Mouse (Mus musculus): ENCODE results near the gene Plekhm3. TPM values are rescaled to one million over a fixed set of nuclear protein-coding genes. Genes with fewer than 3 reads are reported as not detected.
A peak's percentile ranks its signal among the peaks of the same experiment; 100 is the strongest.

The Plekhm3 gene
- polyA plus RNA-seq, 1 experiment from 2014 or later: 7.5 TPM

- Histone ChIP-seq H3K4me1 (peaks cover 19% of the 10 kb centered on the region), H3K27ac (no peak overlapping the region), H3K36me3 (ENCODE audit: poor library complexity, severe bottlenecking) (peaks cover 12% of the 10 kb centered on the region; the same call in 1 of the 2 replicates), H3K9ac (no peak overlapping the region), H3K4me2 (no peak overlapping the region), H3K27me3 (peaks cover 28% of the 10 kb centered on the region), H3K4me3 (no peak overlapping the region), H3K9me3 (replicated peaks) (no peaks in the 10 kb centered on the region)
- ATAC-seq: peak; percentile 58; the same call in 1 of the 2 replicates
- WGBS: 46% methylated on average over 9 of the region's 9 CpGs
These were observed 165.5 kb downstream of the Plekhm3 start for GRCm38 (mm10) chr1:64790806-64791790.

GRCm38 (mm10) chr1:64787701-64788515 is 168.7 kb downstream of the Plekhm3 start:
- H3K27ac ChIP-seq: no peak overlapping the region
- H3K36me3 ChIP-seq (ENCODE audit: poor library complexity, severe bottlenecking): no peaks in the 10 kb centered on the region
- H3K4me1 ChIP-seq: peaks cover 19% of the 10 kb centered on the region
- H3K27me3 ChIP-seq: peaks cover 42% of the 10 kb centered on the region
- H3K4me2 ChIP-seq: no peak overlapping the region
- ATAC-seq: no peak
- 73% methylated on average over 6 of the region's 6 CpGs for WGBS
- H3K9me3 ChIP-seq (replicated peaks): no peaks in the 10 kb centered on the region
- no peak overlapping the region for H3K9ac ChIP-seq
- H3K4me3 ChIP-seq: no peak overlapping the region

DNA sequence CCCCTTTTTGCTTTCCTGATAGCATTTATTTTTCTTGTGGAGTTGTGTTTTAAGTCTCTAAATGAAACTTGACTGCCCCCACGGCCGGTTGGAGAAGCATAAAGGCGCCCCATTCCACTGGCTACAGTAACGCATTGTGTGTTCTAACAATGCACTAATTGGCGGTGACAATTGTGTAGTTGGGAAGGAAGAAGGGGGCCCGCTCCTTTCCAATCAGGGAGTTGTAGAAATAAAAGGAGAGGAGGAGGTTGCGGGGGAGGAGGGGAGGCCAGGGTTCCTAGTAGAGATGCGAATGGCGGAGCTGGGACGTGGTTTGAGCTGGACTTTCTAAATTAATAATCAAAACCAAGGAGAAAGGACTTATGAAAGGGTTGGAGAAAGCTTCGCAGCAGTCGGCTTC is 176.8 kb downstream of the Plekhm3 start:
- 3% methylated on average over 12 of the region's 12 CpGs for WGBS
- peaks cover 86% of the 10 kb centered on the region for H3K27me3 ChIP-seq
- H3K27ac ChIP-seq: no peak overlapping the region; the same call in 1 of the 2 replicates
- H3K4me3 ChIP-seq: peak overlapping the region; percentile 1; the same call in 1 of the 2 replicates
- H3K36me3 ChIP-seq (ENCODE audit: poor library complexity, severe bottlenecking): no peaks in the 10 kb centered on the region
- peaks cover 24% of the 10 kb centered on the region for H3K4me1 ChIP-seq
- no peaks in the 10 kb centered on the region for H3K9me3 ChIP-seq (replicated peaks)
- peak overlapping the region; percentile 26; the same call in 1 of the 2 replicates for H3K9ac ChIP-seq
- ATAC-seq: peak; percentile 81
- H3K4me2 ChIP-seq: peak overlapping the region; percentile 48

- WGBS: 1% methylated on average over 5 of the region's 5 CpGs
- peaks cover 24% of the 10 kb centered on the region for H3K4me1 ChIP-seq
- H3K4me2 ChIP-seq: peak overlapping the region; percentile 48
- H3K27ac ChIP-seq: no peak overlapping the region; the same call in 1 of the 2 replicates
- H3K27me3 ChIP-seq: peaks cover 85% of the 10 kb centered on the region
- H3K4me3 ChIP-seq: peak overlapping the region; percentile 1; the same call in 1 of the 2 replicates
- peak; percentile 70; the same call in 1 of the 2 replicates for ATAC-seq
- H3K36me3 ChIP-seq (ENCODE audit: poor library complexity, severe bottlenecking): no peaks in the 10 kb centered on the region
- peak overlapping the region; percentile 26; the same call in 1 of the 2 replicates for H3K9ac ChIP-seq
- H3K9me3 ChIP-seq (replicated peaks): no peaks in the 10 kb centered on the region
These were observed 177.2 kb downstream of the Plekhm3 start for GRCm38 (mm10) chr1:64779415-64779814.

GRCm38 (mm10) chr1:64773305-64773704 is 183.3 kb downstream of the Plekhm3 start:
- no peak for ATAC-seq
- H3K9ac ChIP-seq: no peak overlapping the region
- 66% methylated on average over 4 of the region's 4 CpGs for WGBS
- no peaks in the 10 kb centered on the region for H3K36me3 ChIP-seq (ENCODE audit: poor library complexity, severe bottlenecking)
- no peak overlapping the region for H3K27ac ChIP-seq
- peaks cover 4% of the 10 kb centered on the region for H3K4me1 ChIP-seq
- no peaks in the 10 kb centered on the region for H3K9me3 ChIP-seq (replicated peaks)
- no peak overlapping the region for H3K4me2 ChIP-seq
- peaks cover 44% of the 10 kb centered on the region for H3K27me3 ChIP-seq
- no peak overlapping the region for H3K4me3 ChIP-seq

- H3K4me3 ChIP-seq: no peak overlapping the region
- H3K27ac ChIP-seq: no peak overlapping the region
- 42% methylated on average over 6 of the region's 6 CpGs for WGBS
- no peaks in the 10 kb centered on the region for H3K9me3 ChIP-seq (replicated peaks)
- H3K4me2 ChIP-seq: no peak overlapping the region
- H3K36me3 ChIP-seq (ENCODE audit: poor library complexity, severe bottlenecking): no peaks in the 10 kb centered on the region
- ATAC-seq: no peak
- H3K4me1 ChIP-seq: 0 out of 2 replicates have a peak, but pooled peaks cover 3% of the 10 kb centered on the region
- peaks cover 15% of the 10 kb centered on the region for H3K27me3 ChIP-seq
- H3K9ac ChIP-seq: no peak overlapping the region
These were observed 186.5 kb downstream of the Plekhm3 start for GRCm38 (mm10) chr1:64770169-64770568.

- Histone ChIP-seq H3K4me2 (no peak overlapping the region), H3K36me3 (ENCODE audit: poor library complexity, severe bottlenecking) (no peaks in the 10 kb centered on the region), H3K9me3 (replicated peaks) (no peaks in the 10 kb centered on the region), H3K27ac (no peak overlapping the region), H3K4me3 (no peak overlapping the region), H3K9ac (no peak overlapping the region), H3K4me1 (no peaks in the 10 kb centered on the region), H3K27me3 (no peaks in the 10 kb centered on the region)
- 80% methylated on average over 4 of the region's 4 CpGs for WGBS
- ATAC-seq: no peak
These were observed 195.0 kb downstream of the Plekhm3 start for GRCm38 (mm10) chr1:64761646-64762045.

GRCm38 (mm10) chr1:64757766-64758165 is 198.9 kb downstream of the Plekhm3 start:
- Histone ChIP-seq H3K36me3 (ENCODE audit: poor library complexity, severe bottlenecking) (no peaks in the 10 kb centered on the region), H3K4me2 (no peak overlapping the region), H3K4me3 (no peak overlapping the region), H3K4me1 (no peaks in the 10 kb centered on the region), H3K9me3 (replicated peaks) (no peaks in the 10 kb centered on the region), H3K27ac (no peak overlapping the region), H3K27me3 (no peaks in the 10 kb centered on the region), H3K9ac (no peak overlapping the region)
- 91% methylated on average over 5 of the region's 5 CpGs for WGBS
- no peak for ATAC-seq

DNA sequence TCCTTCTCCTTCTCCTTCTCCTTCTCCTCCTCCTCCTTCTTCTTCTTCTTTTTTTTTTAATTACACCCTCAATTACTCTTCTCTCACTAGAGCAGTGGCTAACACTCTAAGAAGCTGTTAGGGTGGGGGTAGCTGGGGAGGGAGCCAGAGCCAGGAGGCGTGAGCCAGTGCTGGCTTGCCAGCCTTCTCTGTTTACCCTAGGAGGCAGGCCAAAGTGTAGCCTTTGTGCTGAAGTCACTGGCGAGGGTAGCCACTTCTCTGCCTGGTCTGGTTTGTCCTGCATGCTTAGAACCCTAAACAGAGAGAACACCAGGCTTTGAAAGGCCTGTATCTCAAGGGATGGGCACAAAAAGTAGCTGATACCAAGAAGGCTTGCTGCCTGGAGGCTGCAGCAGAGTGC is 199.4 kb downstream of the Plekhm3 start:
- ATAC-seq: no peak
- no peak overlapping the region for H3K4me3 ChIP-seq
- no peak overlapping the region for H3K27ac ChIP-seq
- no peaks in the 10 kb centered on the region for H3K4me1 ChIP-seq
- H3K9me3 ChIP-seq (replicated peaks): no peaks in the 10 kb centered on the region
- 35% methylated on average over 2 of the region's 2 CpGs for WGBS
- H3K36me3 ChIP-seq (ENCODE audit: poor library complexity, severe bottlenecking): no peaks in the 10 kb centered on the region
- no peak overlapping the region for H3K9ac ChIP-seq
- no peak overlapping the region for H3K4me2 ChIP-seq
- no peaks in the 10 kb centered on the region for H3K27me3 ChIP-seq

GRCm38 (mm10) chr1:64756640-64757030 is 200.0 kb downstream of the Plekhm3 start:
- 80% methylated on average over 10 of the region's 10 CpGs for WGBS
- Histone ChIP-seq H3K27me3 (no peaks in the 10 kb centered on the region), H3K9me3 (replicated peaks) (no peaks in the 10 kb centered on the region), H3K9ac (no peak overlapping the region), H3K4me1 (no peaks in the 10 kb centered on the region), H3K4me2 (no peak overlapping the region), H3K4me3 (no peak overlapping the region), H3K36me3 (ENCODE audit: poor library complexity, severe bottlenecking) (no peaks in the 10 kb centered on the region), H3K27ac (no peak overlapping the region)
- no peak for ATAC-seq

DNA sequence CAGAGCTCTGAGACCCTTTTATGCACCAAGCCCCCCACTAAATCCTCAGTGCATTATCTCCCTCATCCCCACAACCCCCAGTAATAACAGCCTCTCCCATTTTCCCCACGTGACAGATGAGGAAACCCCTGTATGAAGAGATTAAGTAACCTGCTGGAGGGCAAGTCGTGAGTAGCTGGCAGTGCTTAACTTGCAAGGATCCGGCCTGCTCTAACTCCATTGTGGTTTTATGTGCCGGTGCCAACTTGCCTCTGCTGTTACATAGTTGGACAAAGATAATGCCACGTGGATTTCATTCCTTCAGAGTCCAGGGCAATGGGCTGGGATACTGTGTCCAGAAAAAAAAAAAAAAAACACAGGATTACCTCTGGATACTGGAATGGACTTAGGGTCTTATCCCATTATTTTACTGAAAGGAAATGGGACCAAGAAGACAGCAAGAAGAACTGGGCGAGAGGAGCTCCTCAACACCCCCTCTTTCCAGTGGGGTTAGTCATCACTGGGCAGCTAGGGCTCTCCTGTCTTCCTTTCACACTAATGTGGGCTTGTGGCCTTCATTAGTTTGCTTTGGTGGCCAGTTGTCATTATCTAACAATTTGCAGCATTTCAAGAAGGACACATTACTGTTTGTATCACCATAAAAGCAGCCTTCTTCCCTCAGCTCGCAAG is 200.5 kb downstream of the Plekhm3 start:
- Histone ChIP-seq H3K9ac (no peak overlapping the region), H3K4me3 (no peak overlapping the region), H3K4me1 (no peaks in the 10 kb centered on the region), H3K36me3 (ENCODE audit: poor library complexity, severe bottlenecking) (no peaks in the 10 kb centered on the region), H3K27me3 (no peaks in the 10 kb centered on the region), H3K9me3 (replicated peaks) (no peaks in the 10 kb centered on the region), H3K27ac (no peak overlapping the region), H3K4me2 (no peak overlapping the region)
- 63% methylated on average over 7 of the region's 7 CpGs for WGBS
- ATAC-seq: no peak
